Mouse (Mus musculus) activated CD4-positive, CD25-positive, alpha-beta regulatory T cell (primary cell): Measurements from ENCODE around the gene Adora2a. TPM values are rescaled to one million over a fixed set of nuclear protein-coding genes. Genes with fewer than 3 reads are reported as not detected.

Experiments used
- polyA plus RNA-seq, 2 experiments: library from polyadenylated mRNA; unstranded; fragments of 100-300 nt; shearing (Covaris generic); gene quantifications; one replicate each; pipeline ENCODE4 v1.2.1; 2017

Gene Adora2a
- polyA plus RNA-seq = 10 to 100 TPM; 20.0 to 53.7 TPM

GRCm38 (mm10) chr10:75316872-75316907 lies at the start of gene Adora2a:
Gene Adora2a, plus strand, starts transcription at chr10:75316877.

Other genes with a start within 250 kb of the Adora2a start
- gene Specc1l, start 104.8 kb upstream of the Adora2a start, polyA plus RNA-seq = 10 to 100 TPM; 33.1 to 41.6 TPM
- under 1 TPM in 1 of 2 experiments, not detected in 1; 0.61 TPM for gene Upb1, start 84.2 kb downstream of the Adora2a start, polyA plus RNA-seq
- 100 to 1,000 TPM; 158 to 239 TPM for gene Snrpd3, start 200.7 kb downstream of the Adora2a start, polyA plus RNA-seq
- 10 to 100 TPM; 25.9 to 29.4 TPM for gene Gucd1, start 201.1 kb downstream of the Adora2a start, polyA plus RNA-seq
- gene Lrrc75b, start 243.5 kb downstream of the Adora2a start, polyA plus RNA-seq = under 1 TPM in 1 of 2 experiments, not detected in 1; 0.47 TPM
- 1 to 10 TPM; 3.3 to 5.7 TPM for gene Ggt1, start 244.7 kb downstream of the Adora2a start, polyA plus RNA-seq